Mouse (Mus musculus) heart, postnatal 14 days (tissue): Measurements from ENCODE around the gene Wdtc1. TPM values are rescaled to one million over a fixed set of nuclear protein-coding genes. Genes with fewer than 3 reads are reported as not detected.

Experiments
- DNase-seq, 2 experiments: peaks; one replicate each; pipeline ENCODE4 v3.0.0; 2021 to 2022
- intact Hi-C: fragments of 180-260 bp; cut with DNase I; formaldehyde crosslinking; loops from one replicate; pipeline ENCODE4 v1.15.1; 2025
- total RNA-seq, 2 experiments: library from RNA; stranded (reverse); gene quantifications; 2 replicates each; pipeline ENCODE4 v1.2.3; 2021

Gene Wdtc1
- total RNA-seq, 2 experiments from 2014 or later: 65.7 to 70.6 TPM

- DNase-seq: no peak
- intact Hi-C loops: no loop called here
These were observed 60.1 kb downstream of the Wdtc1 start for GRCm38 (mm10) chr4:133292901-133293843.

DNA sequence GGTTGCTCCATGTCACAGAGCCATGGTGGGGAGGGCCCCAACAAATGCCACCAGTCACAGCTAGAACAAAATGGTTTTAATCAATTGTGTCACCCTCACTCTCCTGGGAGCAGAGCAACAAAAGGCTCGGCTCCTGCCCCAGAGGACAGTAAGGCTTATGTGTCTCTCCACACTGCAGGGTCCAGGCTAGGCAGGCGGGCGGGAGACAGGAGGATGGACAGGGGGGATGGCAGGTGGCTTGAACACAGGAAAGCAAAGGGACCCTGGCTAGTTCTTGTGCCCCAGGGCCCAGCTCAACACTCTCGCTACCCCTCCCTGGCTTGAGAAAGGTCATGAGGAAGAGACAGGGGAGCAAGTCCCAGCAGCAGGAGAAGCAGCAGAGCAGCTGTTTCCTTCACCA is 60.9 kb downstream of the Wdtc1 start:
- intact Hi-C loops: no loop called here
- DNase-seq: no peak

DNA sequence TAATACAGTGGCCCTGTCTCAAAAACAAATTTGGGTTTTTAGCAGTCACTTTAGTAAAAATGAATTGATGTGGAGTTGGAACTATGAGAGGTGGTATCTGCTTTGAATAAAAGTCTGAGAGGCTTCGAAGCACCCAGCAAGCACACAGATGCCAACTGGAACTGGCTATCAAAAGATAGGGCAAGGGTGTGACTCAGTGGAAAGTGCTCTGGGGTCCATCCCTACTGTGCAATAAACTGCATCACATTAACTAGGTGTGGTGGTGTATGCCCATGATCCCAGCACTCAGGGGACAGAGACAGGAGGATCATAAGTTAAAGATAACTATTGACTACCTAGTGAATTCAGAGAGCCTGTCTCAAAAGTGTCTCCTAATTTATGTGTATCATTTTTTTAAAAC is 62.0 kb downstream of the Wdtc1 start:
- no peak for DNase-seq
- intact Hi-C loops: no loop called here

- no peak for DNase-seq
- intact Hi-C loops: no loop called here
These were observed 66.7 kb downstream of the Wdtc1 start for GRCm38 (mm10) chr4:133286476-133287077.

DNA sequence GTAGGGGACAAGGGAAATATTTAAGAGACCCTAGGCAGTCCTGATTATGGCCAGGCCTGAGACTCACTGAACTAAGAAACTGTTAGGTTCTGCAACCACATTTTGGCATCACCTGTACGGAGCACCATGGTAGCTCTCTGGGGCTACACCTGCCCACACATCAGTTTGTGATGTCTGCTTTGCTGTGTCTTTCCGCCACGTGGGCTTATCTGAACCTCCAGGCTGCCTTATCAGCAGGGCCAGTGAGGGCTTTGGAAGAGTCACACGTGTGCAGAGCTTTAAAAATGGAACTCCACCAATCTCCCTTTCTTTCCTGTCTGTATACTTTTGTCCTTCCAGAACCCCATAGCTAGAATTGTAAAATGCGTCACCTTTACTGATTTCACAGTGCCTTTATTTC is 67.3 kb downstream of the Wdtc1 start:
- no peak for DNase-seq
- intact Hi-C loops: no loop called here

DNA sequence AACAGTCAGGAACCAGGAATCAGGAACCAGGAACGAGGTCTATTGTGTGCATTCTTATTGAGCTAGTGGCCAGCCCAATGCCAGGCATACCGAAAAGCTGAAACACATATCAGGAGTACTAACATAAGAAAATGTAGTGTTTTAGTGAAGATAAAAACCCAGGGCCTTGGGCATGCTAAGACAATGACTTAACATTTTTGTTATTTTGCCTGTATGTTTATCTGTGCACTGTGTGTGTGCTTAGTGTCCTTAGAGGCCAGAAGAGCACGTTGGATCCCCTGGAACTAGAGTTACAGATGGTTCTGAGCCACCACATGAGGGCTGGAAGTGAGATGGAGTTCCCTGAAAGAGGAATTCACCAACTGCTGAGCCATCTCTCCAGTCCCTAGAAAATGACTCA is 68.0 kb downstream of the Wdtc1 start:
- DNase-seq: no peak
- intact Hi-C loops: no loop called here

- DNase-seq: no peak
- intact Hi-C loops: no loop called here
These were observed 70.6 kb downstream of the Wdtc1 start for GRCm38 (mm10) chr4:133282656-133283055.

DNA sequence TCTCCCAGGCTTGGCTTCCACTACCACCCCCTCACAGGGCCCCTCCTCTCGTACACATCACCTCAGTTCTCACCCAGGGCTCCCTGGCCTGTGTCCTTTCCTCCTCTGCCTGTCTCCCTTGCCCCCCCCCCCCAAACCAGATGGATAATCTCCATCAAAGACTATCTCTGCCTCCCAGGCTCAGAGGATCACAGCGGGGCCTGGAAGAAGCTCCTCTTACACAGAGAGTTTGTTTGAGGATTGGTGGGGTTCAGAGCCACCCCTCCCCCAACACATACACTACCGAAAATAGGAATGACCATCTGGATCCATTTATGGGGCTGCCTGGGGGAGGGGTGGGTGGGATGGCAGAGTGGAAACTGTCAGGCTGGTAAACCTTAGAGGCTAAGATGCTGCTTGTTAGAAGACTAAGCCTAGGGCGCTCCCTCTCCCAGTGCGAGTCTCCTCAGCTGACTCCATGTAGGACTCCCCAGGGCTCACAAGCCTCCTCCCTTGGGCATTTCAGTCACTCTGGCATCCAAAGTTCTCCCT is 71.3 kb downstream of the Wdtc1 start:
- DNase-seq: no peak
- intact Hi-C loops: no loop called here

- DNase-seq: no peak
- intact Hi-C loops: no loop called here
These were observed 71.8 kb downstream of the Wdtc1 start for GRCm38 (mm10) chr4:133281513-133281912.

DNA sequence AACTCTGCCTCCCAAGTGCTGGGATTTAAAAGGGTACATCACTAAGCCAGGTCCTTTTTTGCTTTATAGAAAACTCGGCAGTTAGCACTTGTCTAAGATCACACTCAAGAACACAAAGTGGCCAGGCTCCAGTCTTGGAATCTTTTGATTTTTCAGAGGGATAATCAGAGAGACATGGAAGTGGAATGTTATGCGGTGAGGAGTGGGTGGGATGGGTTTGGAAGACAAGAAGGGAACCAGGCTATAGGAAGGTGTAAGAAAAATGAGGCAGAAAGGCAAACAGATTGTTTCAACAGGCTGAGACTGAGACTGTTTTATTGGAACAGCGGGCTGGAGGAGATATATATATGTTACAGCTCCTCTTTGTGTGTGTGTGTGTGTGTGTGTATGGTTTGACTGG is 74.8 kb downstream of the Wdtc1 start:
- intact Hi-C loops: no loop called here
- DNase-seq: no peak

- intact Hi-C loops: no loop called here
- DNase-seq: no peak
These were observed 75.2 kb downstream of the Wdtc1 start for GRCm38 (mm10) chr4:133278067-133278466.

- peak; percentile 95 to 97 for DNase-seq
- intact Hi-C loops: no loop called here
These were observed 75.9 kb downstream of the Wdtc1 start, which contains the start of gene Tmem222 for GRCm38 (mm10) chr4:133277104-133278026. Tmem222 (minus strand) TSS chr4:133277792.

DNA sequence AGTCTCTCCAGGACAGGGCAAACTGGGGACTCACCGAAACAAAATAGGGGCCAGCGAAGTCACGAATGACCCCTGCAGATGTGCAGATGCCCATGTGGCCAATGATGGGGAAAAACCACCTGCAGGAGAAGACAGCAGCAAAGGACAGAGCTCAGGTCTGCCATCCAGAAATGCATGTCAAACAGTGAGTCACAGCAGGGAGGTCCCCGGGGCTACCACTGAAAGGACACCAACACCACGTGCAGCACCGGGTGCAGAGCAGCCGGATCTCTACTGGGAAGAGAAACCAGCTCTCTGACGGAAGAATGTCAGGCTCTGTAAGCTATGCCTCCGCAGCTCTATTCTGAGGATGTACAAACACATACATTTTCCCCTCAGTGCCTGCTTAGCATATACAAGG is 82.4 kb downstream of the Wdtc1 start:
- intact Hi-C loops: no loop called here
- no peak for DNase-seq

DNA sequence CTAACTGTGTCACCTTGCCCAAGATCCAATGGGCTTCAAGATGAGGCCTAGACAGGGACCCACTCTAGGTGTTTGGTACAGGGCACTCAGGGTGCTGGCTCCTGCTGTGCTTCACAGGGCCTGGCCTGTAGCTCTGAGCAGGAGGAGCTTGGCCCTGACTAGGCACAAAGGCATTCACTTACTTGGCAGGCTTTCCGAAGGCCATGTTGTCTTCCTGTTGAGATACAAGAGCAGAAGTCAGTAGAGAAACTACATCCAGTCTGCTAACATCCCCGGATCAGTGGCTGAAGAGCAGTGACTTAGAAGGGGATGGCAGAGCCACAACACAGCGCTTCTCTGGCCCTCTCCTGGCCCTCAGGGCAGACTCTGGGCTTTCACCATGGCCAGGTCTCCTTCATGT is 83.7 kb downstream of the Wdtc1 start:
- DNase-seq: peak in 1 of 2 experiments; percentile 59
- intact Hi-C loops: no loop called here

DNA sequence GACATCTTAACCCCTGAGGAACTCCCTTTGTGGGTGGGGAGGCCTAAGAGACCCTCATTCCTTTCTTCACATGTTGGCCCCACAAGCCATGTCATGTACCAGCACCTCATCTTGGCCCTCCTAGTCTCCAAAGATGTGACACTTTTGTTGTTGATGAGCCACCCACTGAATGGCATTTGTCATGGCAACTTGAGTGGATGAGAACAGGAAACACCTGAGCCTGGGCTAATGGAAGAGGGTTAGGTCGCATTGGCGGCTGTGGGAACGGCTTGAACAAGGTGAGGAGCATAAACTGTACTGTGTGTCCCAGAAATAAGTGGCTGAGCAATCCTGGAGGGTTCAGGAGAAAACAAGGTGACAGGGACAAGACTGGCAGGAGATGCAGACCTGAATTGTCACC is 84.3 kb downstream of the Wdtc1 start:
- intact Hi-C loops: no loop called here
- no peak for DNase-seq

DNA sequence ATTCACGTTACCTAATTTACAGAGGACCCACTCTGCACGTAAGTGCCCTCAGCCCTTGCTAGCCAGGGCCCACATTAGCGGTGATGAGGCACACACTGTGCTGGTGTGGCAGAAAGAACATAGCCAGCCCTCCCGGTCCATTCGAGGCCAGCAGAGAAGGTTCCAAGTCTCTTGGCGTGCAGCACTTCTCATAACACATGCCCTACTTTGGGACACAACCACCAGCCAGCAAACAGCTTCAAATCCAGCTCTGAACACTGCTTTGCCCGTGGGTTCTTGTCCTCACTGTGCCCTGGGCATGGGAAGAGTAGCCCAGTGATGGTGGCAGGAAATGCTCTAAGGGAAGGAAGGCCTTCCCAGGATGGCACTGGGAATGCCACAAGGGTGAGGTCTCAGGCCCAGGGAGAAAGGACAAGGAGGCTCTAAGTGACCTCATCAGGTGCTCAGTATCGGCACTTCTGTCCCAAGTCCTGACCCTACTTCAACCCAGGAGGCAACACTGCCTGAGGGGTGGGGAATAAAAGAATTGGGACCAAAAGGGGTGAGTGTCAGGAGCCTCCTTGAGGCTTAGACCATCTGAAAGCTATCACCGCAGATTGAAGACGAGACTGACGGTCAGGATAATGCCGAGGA is 86.9 kb downstream of the Wdtc1 start:
- no peak for DNase-seq
- intact Hi-C loops: no loop called here

GRCm38 (mm10) chr4:133265759-133266158 is 87.5 kb downstream of the Wdtc1 start:
- DNase-seq: peak in 1 of 2 experiments; percentile 51
- intact Hi-C loops: no loop called here

GRCm38 (mm10) chr4:133265297-133265696 is 88.0 kb downstream of the Wdtc1 start:
- intact Hi-C loops: no loop called here
- no peak for DNase-seq

DNA sequence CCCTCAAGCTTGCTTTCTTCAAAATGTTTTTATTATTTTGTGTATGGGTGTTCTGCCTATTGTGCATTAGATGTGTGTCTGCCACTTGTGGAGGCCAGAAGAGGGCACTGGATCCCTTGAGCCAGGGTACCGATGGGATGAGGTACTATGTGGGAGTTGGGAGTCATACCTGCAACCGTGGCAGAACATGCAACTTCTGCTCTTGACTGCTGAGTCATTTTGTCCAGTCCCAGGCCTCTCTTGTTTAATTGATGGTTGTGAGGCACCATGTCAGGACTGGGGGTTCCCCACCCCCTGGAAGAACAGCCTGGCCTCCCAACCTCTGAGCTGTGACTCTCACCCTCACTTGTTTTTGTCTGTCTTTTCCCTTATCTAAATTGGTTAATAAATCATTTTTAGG is 88.7 kb downstream of the Wdtc1 start:
- intact Hi-C loops: no loop called here
- DNase-seq: no peak

GRCm38 (mm10) chr4:133263756-133264155 is 89.5 kb downstream of the Wdtc1 start:
- intact Hi-C loops: no loop called here
- no peak for DNase-seq
